Mouse (Mus musculus): ENCODE data around the gene Cdrt4. TPM values are rescaled to one million over a fixed set of nuclear protein-coding genes. Genes with fewer than 3 reads are reported as not detected.

Cdrt4 gene
- polyA plus RNA-seq, 1 experiment from 2014 or later, result not detected

GRCm38 (mm10) chr11:62916765-62917164, 34.2 kb upstream of the Cdrt4 start:
- peaks cover 4% of the 10 kb centered on the region; the same call in 1 of the 2 replicates for H3K4me1 ChIP-seq (ENCODE audit: control insufficient read depth, insufficient read depth, low read length)
- H3K4me3 ChIP-seq (ENCODE audit: low read depth, low read length), result no peak overlapping the region
- no peaks in the 10 kb centered on the region for H3K9me3 ChIP-seq (ENCODE audit: control insufficient read depth, low read depth, low read length)
- H3K4me2 ChIP-seq (replicated peaks; ENCODE audit: low read depth, low read length), result no peak overlapping the region
- 22% methylated on average over 2 of the region's 2 CpGs for WGBS
- no peak overlapping the region for H3K27ac ChIP-seq (ENCODE audit: low read length)
- H3K9ac ChIP-seq (replicated peaks; ENCODE audit: low read depth, low read length), result no peak overlapping the region
- H3K27me3 ChIP-seq (ENCODE audit: control insufficient read depth, insufficient read depth, low read length), result no peaks in the 10 kb centered on the region
- no peaks in the 10 kb centered on the region for H3K36me3 ChIP-seq (ENCODE audit: control insufficient read depth, insufficient read depth, low read length)
- ATAC-seq (ENCODE audit: insufficient number of reproducible peaks, insufficient read depth, low FRiP score, low read depth), result no peak

GRCm38 (mm10) chr11:62919946-62920742, 30.8 kb upstream of the Cdrt4 start:
- Histone ChIP-seq H3K27me3 (ENCODE audit: control insufficient read depth, insufficient read depth, low read length) (no peaks in the 10 kb centered on the region), H3K4me2 (replicated peaks; ENCODE audit: low read depth, low read length) (peak overlapping the region; percentile 37; the same call in 1 of the 2 replicates), H3K4me1 (ENCODE audit: control insufficient read depth, insufficient read depth, low read length) (peaks cover 4% of the 10 kb centered on the region; the same call in 1 of the 2 replicates), H3K9ac (replicated peaks; ENCODE audit: low read depth, low read length) (no peak overlapping the region; the same call in 1 of the 2 replicates), H3K4me3 (ENCODE audit: low read depth, low read length) (no peak overlapping the region), H3K27ac (ENCODE audit: low read length) (peak overlapping the region; percentile 35; the same call in 1 of the 2 replicates), H3K9me3 (ENCODE audit: control insufficient read depth, low read depth, low read length) (no peaks in the 10 kb centered on the region), H3K36me3 (ENCODE audit: control insufficient read depth, insufficient read depth, low read length) (no peaks in the 10 kb centered on the region)
- ATAC-seq (ENCODE audit: insufficient number of reproducible peaks, insufficient read depth, low FRiP score, low read depth), result no peak
- WGBS, result 61% methylated on average over 6 of the region's 6 CpGs

GRCm38 (mm10) chr11:62920743-62921050, 30.3 kb upstream of the Cdrt4 start:
- peak overlapping the region; percentile 11; the same call in 1 of the 2 replicates for H3K4me3 ChIP-seq (ENCODE audit: low read depth, low read length)
- H3K4me2 ChIP-seq (replicated peaks; ENCODE audit: low read depth, low read length), result peak overlapping the region; percentile 37; the same call in 1 of the 2 replicates
- ATAC-seq (ENCODE audit: insufficient number of reproducible peaks, insufficient read depth, low FRiP score, low read depth), result no peak
- no peaks in the 10 kb centered on the region for H3K36me3 ChIP-seq (ENCODE audit: control insufficient read depth, insufficient read depth, low read length)
- peak overlapping the region; percentile 92; the same call in 1 of the 2 replicates for H3K27ac ChIP-seq (ENCODE audit: low read length)
- H3K27me3 ChIP-seq (ENCODE audit: control insufficient read depth, insufficient read depth, low read length), result no peaks in the 10 kb centered on the region
- no peaks in the 10 kb centered on the region for H3K9me3 ChIP-seq (ENCODE audit: control insufficient read depth, low read depth, low read length)
- 20% methylated on average over 6 of the region's 6 CpGs for WGBS
- no peak overlapping the region; the same call in 1 of the 2 replicates for H3K9ac ChIP-seq (replicated peaks; ENCODE audit: low read depth, low read length)
- H3K4me1 ChIP-seq (ENCODE audit: control insufficient read depth, insufficient read depth, low read length), result peaks cover 4% of the 10 kb centered on the region; the same call in 1 of the 2 replicates

- Histone ChIP-seq H3K9ac (replicated peaks; ENCODE audit: low read depth, low read length) (no peak overlapping the region; the same call in 1 of the 2 replicates), H3K9me3 (ENCODE audit: control insufficient read depth, low read depth, low read length) (no peaks in the 10 kb centered on the region), H3K27ac (ENCODE audit: low read length) (peak overlapping the region; percentile 92)
Measured at GRCm38 (mm10) chr11:62921052-62921977, 29.7 kb upstream of the Cdrt4 start.

GRCm38 (mm10) chr11:62924091-62924761, 26.8 kb upstream of the Cdrt4 start:
- WGBS, result 66% methylated on average over 6 of the region's 6 CpGs
- H3K4me2 ChIP-seq (replicated peaks; ENCODE audit: low read depth, low read length), result no peak overlapping the region
- no peaks in the 10 kb centered on the region for H3K9me3 ChIP-seq (ENCODE audit: control insufficient read depth, low read depth, low read length)
- ATAC-seq (ENCODE audit: insufficient number of reproducible peaks, insufficient read depth, low FRiP score, low read depth), result no peak
- no peaks in the 10 kb centered on the region for H3K27me3 ChIP-seq (ENCODE audit: control insufficient read depth, insufficient read depth, low read length)
- no peak overlapping the region for H3K9ac ChIP-seq (replicated peaks; ENCODE audit: low read depth, low read length)
- no peak overlapping the region for H3K27ac ChIP-seq (ENCODE audit: low read length)
- H3K4me1 ChIP-seq (ENCODE audit: control insufficient read depth, insufficient read depth, low read length), result peaks cover 4% of the 10 kb centered on the region; the same call in 1 of the 2 replicates
- H3K36me3 ChIP-seq (ENCODE audit: control insufficient read depth, insufficient read depth, low read length), result no peaks in the 10 kb centered on the region
- no peak overlapping the region for H3K4me3 ChIP-seq (ENCODE audit: low read depth, low read length)

More at GRCm38 (mm10) chr11:62921052-62921977, 29.7 kb upstream of the Cdrt4 start:
- Histone ChIP-seq H3K27me3 (ENCODE audit: control insufficient read depth, insufficient read depth, low read length) (no peaks in the 10 kb centered on the region), H3K4me1 (ENCODE audit: control insufficient read depth, insufficient read depth, low read length) (peaks cover 4% of the 10 kb centered on the region; the same call in 1 of the 2 replicates), H3K36me3 (ENCODE audit: control insufficient read depth, insufficient read depth, low read length) (no peaks in the 10 kb centered on the region), H3K4me2 (replicated peaks; ENCODE audit: low read depth, low read length) (peak overlapping the region; percentile 37), H3K4me3 (ENCODE audit: low read depth, low read length) (peak overlapping the region; percentile 11; the same call in 1 of the 2 replicates)
- 16% methylated on average over 25 of the region's 25 CpGs for WGBS
- peak; percentile 87; the same call in 1 of the 2 replicates for ATAC-seq (ENCODE audit: insufficient number of reproducible peaks, insufficient read depth, low FRiP score, low read depth)

- H3K9me3 ChIP-seq (ENCODE audit: control insufficient read depth, low read depth, low read length), result no peaks in the 10 kb centered on the region
- H3K27me3 ChIP-seq (ENCODE audit: control insufficient read depth, insufficient read depth, low read length), result no peaks in the 10 kb centered on the region
- no peaks in the 10 kb centered on the region for H3K36me3 ChIP-seq (ENCODE audit: control insufficient read depth, insufficient read depth, low read length)
- no peak overlapping the region for H3K4me2 ChIP-seq (replicated peaks; ENCODE audit: low read depth, low read length)
- H3K4me1 ChIP-seq (ENCODE audit: control insufficient read depth, insufficient read depth, low read length), result no peaks in the 10 kb centered on the region
- 32% methylated on average over 3 of the region's 3 CpGs for WGBS
- H3K9ac ChIP-seq (replicated peaks; ENCODE audit: low read depth, low read length), result no peak overlapping the region
- no peak overlapping the region for H3K27ac ChIP-seq (ENCODE audit: low read length)
- no peak overlapping the region for H3K4me3 ChIP-seq (ENCODE audit: low read depth, low read length)
- no peak; the same call in 1 of the 2 replicates for ATAC-seq (ENCODE audit: insufficient number of reproducible peaks, insufficient read depth, low FRiP score, low read depth)
Measured at GRCm38 (mm10) chr11:62929799-62930198, 21.2 kb upstream of the Cdrt4 start.

DNA sequence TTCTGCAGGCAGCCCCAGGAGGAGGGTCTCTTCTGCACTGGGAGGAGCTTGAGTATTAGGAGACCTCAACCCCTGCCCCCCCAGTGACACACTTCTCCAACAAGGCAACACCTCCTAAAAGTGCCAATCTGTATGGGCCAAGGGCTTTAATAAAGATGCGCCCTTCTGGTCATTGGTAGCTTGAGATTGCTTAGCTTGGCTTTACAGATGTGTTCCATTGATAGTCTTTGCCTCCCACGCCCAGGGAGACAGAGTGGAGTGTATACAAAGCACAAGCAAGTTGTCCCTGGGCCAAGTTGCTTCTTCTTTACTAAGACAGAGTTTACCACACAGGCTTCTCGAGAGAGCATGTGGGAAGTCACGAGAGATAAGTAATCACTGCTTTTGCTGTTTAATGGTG, 20.4 kb upstream of the Cdrt4 start:
- no peaks in the 10 kb centered on the region for H3K27me3 ChIP-seq (ENCODE audit: control insufficient read depth, insufficient read depth, low read length)
- 71% methylated on average over 4 of the region's 4 CpGs for WGBS
- no peak overlapping the region for H3K4me2 ChIP-seq (replicated peaks; ENCODE audit: low read depth, low read length)
- no peak for ATAC-seq (ENCODE audit: insufficient number of reproducible peaks, insufficient read depth, low FRiP score, low read depth)
- H3K9ac ChIP-seq (replicated peaks; ENCODE audit: low read depth, low read length), result no peak overlapping the region
- H3K4me1 ChIP-seq (ENCODE audit: control insufficient read depth, insufficient read depth, low read length), result no peaks in the 10 kb centered on the region
- H3K36me3 ChIP-seq (ENCODE audit: control insufficient read depth, insufficient read depth, low read length), result no peaks in the 10 kb centered on the region
- H3K27ac ChIP-seq (ENCODE audit: low read length), result no peak overlapping the region
- H3K9me3 ChIP-seq (ENCODE audit: control insufficient read depth, low read depth, low read length), result no peaks in the 10 kb centered on the region
- H3K4me3 ChIP-seq (ENCODE audit: low read depth, low read length), result no peak overlapping the region

- no peak overlapping the region for H3K27ac ChIP-seq (ENCODE audit: low read length)
- H3K27me3 ChIP-seq (ENCODE audit: control insufficient read depth, insufficient read depth, low read length), result no peaks in the 10 kb centered on the region
- H3K9me3 ChIP-seq (ENCODE audit: control insufficient read depth, low read depth, low read length), result no peaks in the 10 kb centered on the region
- WGBS, result 78% methylated on average over 5 of the region's 5 CpGs
- no peak overlapping the region for H3K4me2 ChIP-seq (replicated peaks; ENCODE audit: low read depth, low read length)
- ATAC-seq (ENCODE audit: insufficient number of reproducible peaks, insufficient read depth, low FRiP score, low read depth), result no peak
- H3K4me1 ChIP-seq (ENCODE audit: control insufficient read depth, insufficient read depth, low read length), result no peaks in the 10 kb centered on the region
- H3K4me3 ChIP-seq (ENCODE audit: low read depth, low read length), result no peak overlapping the region
- no peak overlapping the region for H3K9ac ChIP-seq (replicated peaks; ENCODE audit: low read depth, low read length)
- H3K36me3 ChIP-seq (ENCODE audit: control insufficient read depth, insufficient read depth, low read length), result no peaks in the 10 kb centered on the region
Measured at GRCm38 (mm10) chr11:62931141-62931540, 19.9 kb upstream of the Cdrt4 start.
